Mouse (Mus musculus) kidney, adult 11 months (tissue): Measurements from ENCODE around the gene Ctsk.
"Not testable (repeated sequence)": the region's sequence is repeated elsewhere in the genome, so short reads cannot be mapped to it uniquely, and the experiment has no call there.

Experiments used
- DNase-seq: peaks from one replicate; pipeline ENCODE4 v3.0.0; 2022

Ctsk gene

DNA sequence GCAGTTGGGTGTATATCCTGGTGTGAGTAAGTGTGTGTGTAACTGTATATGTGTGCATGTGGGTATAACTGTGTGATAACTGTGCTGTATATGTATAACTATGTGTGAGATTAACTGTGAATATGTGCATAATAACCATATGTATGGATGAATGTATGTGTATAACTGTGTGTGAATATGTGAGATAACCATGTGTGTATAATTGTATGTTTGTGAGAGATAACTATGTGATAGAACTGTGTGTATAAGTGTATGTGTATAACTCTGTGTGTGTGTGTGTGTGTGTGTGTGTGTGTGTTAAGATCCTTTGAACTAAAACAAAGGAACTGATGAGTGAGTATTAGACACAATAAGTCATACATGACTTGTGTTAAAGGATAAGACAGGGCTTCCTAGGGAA lies 27.1 kb downstream of the Ctsk start:
- DNase-seq = no peak

DNA sequence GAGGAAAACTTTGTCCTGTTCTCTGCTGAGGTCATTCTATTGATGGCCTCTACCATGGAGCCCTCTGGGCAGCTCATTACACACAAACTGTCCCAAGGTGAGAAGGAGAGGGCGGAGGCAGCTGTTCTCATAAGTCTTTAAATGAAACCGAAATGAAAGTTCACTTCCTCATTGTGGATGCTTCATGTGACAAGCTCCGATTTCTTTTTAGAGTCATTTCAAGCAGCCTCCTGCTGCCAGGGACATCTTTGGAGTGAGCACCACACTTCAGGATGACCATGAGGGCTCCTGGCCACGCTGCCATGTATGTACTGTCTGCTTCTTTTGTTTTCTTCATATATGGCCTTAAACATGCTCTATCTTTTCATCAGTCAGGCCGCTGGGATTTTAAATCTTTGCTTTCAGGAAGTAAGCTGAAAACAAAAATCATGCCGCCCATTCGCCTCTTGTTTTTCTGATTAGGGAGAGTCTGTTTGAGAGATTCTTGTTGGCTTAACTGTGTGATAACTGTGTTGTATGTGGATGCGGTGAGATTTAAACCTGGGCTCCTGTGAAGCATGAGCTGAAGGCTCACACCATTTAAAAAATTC lies 27.7 kb downstream of the Ctsk start, which contains the start of gene Ctss:
Gene Ctss (plus strand): TSS at position 165 of the 590 bp plus-strand sequence.
- no peak for DNase-seq

DNA sequence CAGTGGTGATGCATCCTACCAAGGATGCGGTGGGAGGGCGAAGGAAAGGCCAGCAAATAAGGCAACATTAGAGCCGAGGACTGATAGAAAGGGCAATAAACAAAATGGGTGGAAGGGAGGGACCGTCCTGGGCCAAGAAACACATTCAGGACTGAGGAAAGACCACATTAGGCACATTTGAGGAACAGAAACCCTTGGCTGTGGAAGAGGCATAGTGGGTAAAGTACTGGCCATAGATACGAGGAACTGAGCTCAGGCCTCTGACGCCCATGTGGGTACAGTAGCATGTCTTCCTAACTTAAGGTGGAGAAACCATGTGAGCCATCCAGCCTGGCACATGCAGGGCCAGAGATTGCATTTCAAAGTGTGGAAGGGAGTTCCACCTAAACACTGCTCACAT lies 30.8 kb downstream of the Ctsk start:
- DNase-seq = no peak

DNA sequence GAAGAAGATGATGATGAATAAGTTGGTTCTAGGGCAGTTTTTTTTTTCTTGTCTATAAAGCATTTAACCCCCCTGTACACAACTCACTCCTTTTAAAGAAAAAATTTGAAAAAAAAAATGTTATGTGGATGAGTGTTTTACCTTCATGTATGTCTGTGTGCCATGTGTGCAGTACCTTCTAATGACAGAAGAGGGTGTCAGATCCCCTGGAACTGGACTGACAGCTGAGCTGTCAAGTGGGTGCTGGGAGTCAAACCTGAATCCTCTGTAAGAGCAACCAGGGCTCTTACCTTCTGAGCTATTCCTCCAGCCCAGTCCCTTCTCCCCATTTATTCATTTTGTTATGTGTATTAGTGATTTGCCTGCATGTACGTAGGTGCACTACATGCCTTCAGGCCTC lies 32.0 kb downstream of the Ctsk start:
- no peak for DNase-seq

DNA sequence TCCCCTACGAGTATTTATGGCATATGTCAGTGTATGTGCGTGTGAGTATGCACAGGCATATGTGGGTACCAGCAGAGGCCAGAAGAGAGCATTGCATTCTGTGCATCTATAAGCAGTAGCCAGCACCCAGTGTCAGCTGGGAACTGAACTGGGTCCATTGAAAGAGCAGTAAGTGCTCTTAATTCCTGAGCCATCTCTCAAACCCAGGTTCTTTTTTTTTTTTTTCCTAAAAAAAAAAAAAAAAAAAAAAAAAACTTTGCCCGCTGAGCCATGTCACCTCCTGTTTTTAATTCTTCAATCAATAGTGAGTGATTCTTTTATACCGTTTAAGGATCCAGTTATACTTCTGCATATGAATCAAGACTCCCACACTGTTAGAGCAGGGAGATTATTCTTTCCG lies 34.3 kb downstream of the Ctsk start:
- no peak for DNase-seq

DNA sequence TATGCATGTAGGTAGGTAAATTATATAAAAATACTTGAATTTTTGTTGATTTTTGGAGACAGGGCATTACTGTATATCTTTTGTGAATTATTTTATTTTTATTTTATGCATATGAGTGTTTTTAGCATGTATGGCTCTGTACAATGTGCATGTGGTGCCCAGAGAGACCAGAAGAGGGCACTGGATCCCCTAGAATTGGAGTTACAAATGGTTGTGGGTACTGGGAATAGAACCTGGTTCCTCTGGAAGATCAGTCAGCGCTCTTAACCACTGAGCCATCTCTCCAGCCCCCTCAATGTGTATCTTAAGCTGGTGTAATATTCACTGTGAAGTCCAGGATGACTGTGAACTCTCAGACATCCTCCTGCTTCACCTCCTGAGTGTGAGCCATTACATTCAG lies 35.9 kb downstream of the Ctsk start:
- no peak for DNase-seq

DNA sequence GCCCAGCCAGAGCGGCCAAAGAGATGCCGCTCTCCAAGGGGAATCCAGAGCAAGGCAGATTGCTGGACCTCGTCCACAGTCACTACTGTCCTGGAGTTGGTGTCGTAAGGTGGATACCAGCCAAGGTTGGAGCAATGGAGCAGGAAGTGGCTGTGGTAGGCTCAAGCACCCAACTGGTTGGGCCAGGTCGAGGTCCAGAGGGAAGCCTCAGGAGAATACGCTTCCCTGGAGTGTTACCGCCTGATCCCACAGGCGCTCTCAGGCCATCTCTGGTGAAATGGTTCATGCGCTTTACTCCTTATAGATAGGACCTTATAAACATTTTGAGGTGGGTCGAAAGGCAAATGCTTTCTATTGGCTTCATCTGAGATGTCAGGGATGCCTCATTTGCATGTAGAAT lies 39.9 kb downstream of the Ctsk start:
- no peak for DNase-seq

DNA sequence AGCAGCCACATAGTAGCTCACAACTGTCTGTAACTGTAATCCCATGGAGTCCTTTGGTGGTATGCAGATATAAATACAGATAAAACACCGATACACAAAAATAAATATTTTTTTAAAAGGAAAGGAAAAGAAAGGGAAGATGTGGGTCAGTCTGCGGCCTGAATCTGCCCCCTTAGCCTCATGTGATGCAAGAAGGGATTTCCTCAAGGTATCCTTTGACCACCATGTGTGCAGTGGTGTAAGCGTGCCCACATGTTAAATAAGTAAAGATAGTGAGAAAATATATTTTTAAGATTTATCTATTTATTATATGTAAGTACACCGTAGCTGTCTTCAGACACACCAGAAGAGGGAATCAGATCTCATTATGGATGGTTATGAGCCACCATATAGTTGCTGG lies 40.8 kb downstream of the Ctsk start:
- no peak for DNase-seq

DNA sequence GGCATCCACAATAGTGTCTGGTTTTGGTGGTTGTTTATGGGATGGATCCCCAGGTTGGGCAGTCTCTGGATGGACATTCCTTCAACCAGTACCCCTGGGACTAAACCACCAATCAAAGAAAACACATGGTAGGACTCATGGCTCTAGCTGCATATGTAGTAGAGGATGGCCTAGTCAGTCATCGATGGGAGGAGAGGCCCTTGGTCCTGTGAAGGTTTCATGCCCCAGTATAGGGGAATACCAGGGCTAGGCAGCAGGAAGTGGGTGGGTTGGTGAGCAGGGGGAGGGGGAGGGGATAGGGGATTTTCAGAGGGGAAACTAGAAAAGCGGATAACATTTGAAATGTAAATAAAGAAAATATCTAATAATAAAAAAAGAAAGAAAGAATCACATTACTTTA lies 42.1 kb downstream of the Ctsk start:
- not testable (repeated sequence) for DNase-seq

DNA sequence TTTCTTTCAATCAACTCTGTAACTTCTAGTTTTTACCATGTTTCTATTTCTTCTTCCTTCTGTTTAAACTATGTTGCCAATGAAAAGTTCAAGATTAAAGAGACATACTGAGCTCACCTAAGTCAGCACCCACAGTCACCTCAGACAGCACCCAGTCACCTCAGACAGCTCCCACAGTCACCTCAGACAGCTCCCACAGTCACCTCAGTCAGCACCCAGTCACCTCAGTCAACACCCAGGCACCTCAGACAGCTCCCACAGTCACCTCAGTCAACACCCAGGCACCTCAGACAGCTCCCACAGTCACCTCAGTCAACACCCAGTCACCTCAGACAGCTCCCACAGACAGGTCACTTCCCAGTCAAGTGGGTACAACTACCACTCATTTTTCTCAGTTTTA lies 43.1 kb downstream of the Ctsk start:
- no peak for DNase-seq

DNA sequence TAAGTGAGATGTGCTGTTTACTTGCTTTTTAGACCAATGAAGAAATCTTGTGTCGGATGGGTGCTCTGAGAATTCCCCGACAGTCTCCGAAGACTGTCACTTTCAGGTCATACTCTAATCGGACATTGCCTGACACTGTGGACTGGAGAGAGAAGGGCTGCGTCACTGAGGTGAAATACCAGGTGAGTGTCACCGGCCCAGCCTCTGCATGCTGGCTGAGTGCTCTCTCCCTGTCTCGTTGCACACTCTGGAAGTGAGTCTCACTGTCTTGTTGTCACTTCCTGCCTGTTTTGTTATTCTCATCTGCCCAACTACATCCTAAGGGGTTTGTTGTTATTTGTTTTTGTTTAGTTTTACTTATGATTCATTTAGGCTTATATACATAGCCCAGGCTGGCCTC lies 43.9 kb downstream of the Ctsk start:
- DNase-seq = no peak

DNA sequence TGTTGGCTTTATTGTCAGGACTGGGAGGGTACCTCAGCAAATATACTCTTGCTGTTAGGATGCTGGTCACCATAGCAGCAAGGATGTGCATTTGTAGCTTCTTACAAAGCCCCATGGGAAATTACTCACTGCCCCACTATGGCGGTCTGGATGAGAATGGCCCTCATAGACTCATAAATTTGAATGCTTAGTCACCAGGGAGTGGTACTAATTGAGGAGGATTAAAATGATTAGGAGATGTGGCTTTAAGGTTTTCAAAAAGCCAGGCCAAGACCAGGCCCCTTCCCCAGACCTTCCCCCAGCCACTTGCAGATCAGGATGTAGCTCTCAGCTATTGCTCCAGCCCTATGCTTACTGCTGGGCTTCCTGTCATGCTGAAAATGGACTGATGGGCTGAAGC lies 51.1 kb downstream of the Ctsk start:
- DNase-seq = no peak

DNA sequence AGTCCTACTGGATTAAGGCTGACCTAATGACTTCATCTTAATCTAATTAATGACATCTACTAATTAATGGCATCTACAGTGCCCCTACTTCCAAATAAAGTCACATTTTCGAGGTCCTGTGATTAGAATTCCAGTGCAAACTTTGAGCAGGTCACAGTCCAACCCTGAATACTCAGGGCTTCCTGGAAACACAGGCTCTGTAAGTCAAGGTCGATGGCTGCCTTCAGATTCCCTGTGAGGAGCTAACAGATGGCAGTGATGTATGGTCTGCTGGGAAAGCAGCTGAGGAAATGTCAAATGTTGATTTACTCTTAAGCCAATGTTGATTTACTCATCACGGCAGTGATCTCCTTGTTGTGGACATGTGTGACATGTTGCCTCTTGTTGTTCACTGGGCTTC lies 54.9 kb downstream of the Ctsk start:
- DNase-seq = no peak
